Mouse (Mus musculus): ENCODE measurements around the gene Cybrd1. TPM values are rescaled to one million over a fixed set of nuclear protein-coding genes. Genes with fewer than 3 reads are reported as not detected.

Gene Cybrd1
- polyA plus RNA-seq (2014; fragmentation: Illumina TruSeq; extraction: RNeasy Lipid Tissue Mini Kit (QIAGEN cat#74804); ENCODE audit: low read depth, low replicate concordance), result 0.93 TPM

DNA sequence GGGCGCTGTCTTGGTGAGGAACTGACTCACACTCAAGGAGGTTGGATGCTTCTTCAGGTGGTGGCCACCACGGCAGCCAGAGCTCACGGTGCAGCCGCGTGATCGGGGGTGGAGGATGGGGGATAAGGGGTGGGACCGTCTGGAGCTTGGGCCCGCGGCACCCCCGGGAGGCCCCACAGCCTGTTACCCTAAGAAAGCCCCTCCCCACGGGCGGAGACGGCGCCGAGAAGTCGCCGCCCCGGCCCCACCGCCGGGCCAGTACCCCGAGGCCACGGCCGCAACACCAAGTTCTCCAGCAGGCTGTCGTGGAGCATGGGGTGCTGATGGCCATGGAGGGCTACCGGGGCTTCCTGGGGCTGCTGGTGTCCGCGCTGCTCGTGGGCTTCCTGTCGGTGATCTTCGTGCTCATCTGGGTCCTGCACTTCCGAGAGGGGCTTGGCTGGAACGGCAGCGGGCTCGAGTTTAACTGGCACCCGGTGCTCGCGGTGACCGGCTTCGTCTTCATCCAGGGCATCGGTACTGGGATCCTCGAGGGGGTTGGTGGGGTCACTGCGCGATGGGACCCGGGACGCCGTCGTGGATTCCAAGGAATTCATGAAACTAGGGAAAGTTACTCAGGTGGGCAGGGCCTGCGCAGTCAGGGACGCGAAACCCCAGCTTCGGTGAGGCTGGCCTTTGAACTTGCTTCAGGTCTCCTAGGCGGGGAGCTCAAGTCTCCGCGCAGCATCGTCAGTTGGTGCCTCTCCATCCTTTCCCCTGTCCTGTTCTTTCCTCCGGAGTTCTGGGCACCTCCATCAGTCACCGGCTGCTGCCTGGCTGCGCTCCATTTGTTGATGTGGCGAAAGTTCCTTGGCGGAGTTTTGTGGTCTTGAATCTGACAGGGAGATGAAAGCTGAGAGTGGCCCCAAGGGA is at the start of gene Cybrd1:
TSS of gene Cybrd1 (plus strand) at position 127 of the 912 bp plus-strand sequence.

Other genes with a start within 250 kb of the Cybrd1 start
- gene Dcaf17, start 62.6 kb upstream of the Cybrd1 start, polyA plus RNA-seq (2014; fragmentation: Illumina TruSeq; extraction: RNeasy Lipid Tissue Mini Kit (QIAGEN cat#74804); ENCODE audit: low read depth, low replicate concordance), result 17.9 TPM
- gene Mettl8, start 62.3 kb upstream of the Cybrd1 start, polyA plus RNA-seq (2014; fragmentation: Illumina TruSeq; extraction: RNeasy Lipid Tissue Mini Kit (QIAGEN cat#74804); ENCODE audit: low read depth, low replicate concordance), result 34.1 TPM
- 166 TPM for gene Dync1i2, start 93.8 kb downstream of the Cybrd1 start, polyA plus RNA-seq (2014; fragmentation: Illumina TruSeq; extraction: RNeasy Lipid Tissue Mini Kit (QIAGEN cat#74804); ENCODE audit: low read depth, low replicate concordance)
- 28.0 TPM for gene Slc25a12, start 249.8 kb downstream of the Cybrd1 start, polyA plus RNA-seq (2014; fragmentation: Illumina TruSeq; extraction: RNeasy Lipid Tissue Mini Kit (QIAGEN cat#74804); ENCODE audit: low read depth, low replicate concordance)